Mouse (Mus musculus): ENCODE results near the gene Pax6. TPM values are rescaled to one million over a fixed set of nuclear protein-coding genes. Genes with fewer than 3 reads are reported as not detected.

Gene Pax6
- polyA plus RNA-seq, 1 experiment from 2014 or later = 0.54 TPM

GRCm38 (mm10) chr2:105665491-105666250, 3.0 kb upstream of the Pax6 start:
- Histone ChIP-seq H3K36me3 (no peaks in the 10 kb centered on the region), H3K27me3 (ENCODE audit: insufficient read depth, poor library complexity, severe bottlenecking) (peaks cover 100% of the 10 kb centered on the region), H3K9me3 (no peaks in the 10 kb centered on the region), H3K27ac (no peak overlapping the region), H3K4me1 (peaks cover 32% of the 10 kb centered on the region), H3K4me3 (no peak overlapping the region)
- 15% methylated on average over 5 of the region's 5 CpGs for WGBS
- no peak for DNase-seq (ENCODE audit: low spot score)

GRCm38 (mm10) chr2:105666331-105666730, 2.4 kb upstream of the Pax6 start:
- Histone ChIP-seq H3K9me3 (no peaks in the 10 kb centered on the region), H3K27me3 (ENCODE audit: insufficient read depth, poor library complexity, severe bottlenecking) (peaks cover 100% of the 10 kb centered on the region), H3K4me3 (no peak overlapping the region), H3K36me3 (no peaks in the 10 kb centered on the region), H3K4me1 (peaks cover 28% of the 10 kb centered on the region), H3K27ac (no peak overlapping the region)
- WGBS = 2% methylated on average over 6 of the region's 6 CpGs
- DNase-seq (ENCODE audit: low spot score) = no peak

GRCm38 (mm10) chr2:105666763-105667625, 1.7 kb upstream of the Pax6 start:
- Histone ChIP-seq H3K4me3 (no peak overlapping the region), H3K27me3 (ENCODE audit: insufficient read depth, poor library complexity, severe bottlenecking) (peaks cover 100% of the 10 kb centered on the region), H3K4me1 (peaks cover 28% of the 10 kb centered on the region), H3K27ac (no peak overlapping the region), H3K9me3 (no peaks in the 10 kb centered on the region), H3K36me3 (no peaks in the 10 kb centered on the region)
- DNase-seq (ENCODE audit: low spot score) = no peak
- WGBS = under 1% methylated on average over 41 of the region's 41 CpGs

- Histone ChIP-seq H3K27me3 (ENCODE audit: insufficient read depth, poor library complexity, severe bottlenecking) (peaks cover 100% of the 10 kb centered on the region), H3K9me3 (no peaks in the 10 kb centered on the region), H3K4me1 (peaks cover 28% of the 10 kb centered on the region), H3K4me3 (no peak overlapping the region), H3K27ac (no peak overlapping the region), H3K36me3 (no peaks in the 10 kb centered on the region)
- 1% methylated on average over 11 of the region's 11 CpGs for WGBS
- no peak for DNase-seq (ENCODE audit: low spot score)
Observed at GRCm38 (mm10) chr2:105667626-105667950, 1.1 kb upstream of the Pax6 start.

GRCm38 (mm10) chr2:105669371-105669861, 716 bp downstream of the Pax6 start:
- H3K9me3 ChIP-seq = no peaks in the 10 kb centered on the region
- no peak for DNase-seq (ENCODE audit: low spot score)
- peaks cover 100% of the 10 kb centered on the region for H3K27me3 ChIP-seq (ENCODE audit: insufficient read depth, poor library complexity, severe bottlenecking)
- H3K36me3 ChIP-seq = no peaks in the 10 kb centered on the region
- H3K4me3 ChIP-seq = peak overlapping the region; percentile 33; the same call in 1 of the 2 replicates
- WGBS = under 1% methylated on average over 35 of the region's 35 CpGs
- peaks cover 34% of the 10 kb centered on the region for H3K4me1 ChIP-seq
- no peak overlapping the region for H3K27ac ChIP-seq

GRCm38 (mm10) chr2:105669881-105670730, 1.4 kb downstream of the Pax6 start:
- WGBS = 2% methylated on average over 29 of the region's 29 CpGs
- peaks cover 40% of the 10 kb centered on the region for H3K4me1 ChIP-seq

GRCm38 (mm10) chr2:105670731-105671095, 2.0 kb downstream of the Pax6 start:
- no peak for DNase-seq (ENCODE audit: low spot score)
- under 1% methylated on average over 6 of the region's 6 CpGs for WGBS
- H3K36me3 ChIP-seq = no peaks in the 10 kb centered on the region
- no peak overlapping the region for H3K27ac ChIP-seq
- H3K4me1 ChIP-seq = peaks cover 44% of the 10 kb centered on the region
- no peaks in the 10 kb centered on the region for H3K9me3 ChIP-seq
- peaks cover 100% of the 10 kb centered on the region for H3K27me3 ChIP-seq (ENCODE audit: insufficient read depth, poor library complexity, severe bottlenecking)
- no peak overlapping the region for H3K4me3 ChIP-seq

More at GRCm38 (mm10) chr2:105669881-105670730, 1.4 kb downstream of the Pax6 start:
- H3K27ac ChIP-seq = no peak overlapping the region
- H3K36me3 ChIP-seq = no peaks in the 10 kb centered on the region
- H3K9me3 ChIP-seq = no peaks in the 10 kb centered on the region
- H3K4me3 ChIP-seq = no peak overlapping the region
- H3K27me3 ChIP-seq (ENCODE audit: insufficient read depth, poor library complexity, severe bottlenecking) = peaks cover 100% of the 10 kb centered on the region
- DNase-seq (ENCODE audit: low spot score) = no peak

- Histone ChIP-seq H3K4me3 (no peak overlapping the region), H3K27me3 (ENCODE audit: insufficient read depth, poor library complexity, severe bottlenecking) (peaks cover 99% of the 10 kb centered on the region), H3K4me1 (peaks cover 50% of the 10 kb centered on the region), H3K27ac (no peak overlapping the region), H3K9me3 (no peaks in the 10 kb centered on the region), H3K36me3 (no peaks in the 10 kb centered on the region)
- WGBS = 2% methylated on average over 9 of the region's 9 CpGs
- DNase-seq (ENCODE audit: low spot score) = no peak
Observed at GRCm38 (mm10) chr2:105671116-105671797, 2.6 kb downstream of the Pax6 start.

GRCm38 (mm10) chr2:105671798-105672595, 3.3 kb downstream of the Pax6 start:
- no peak for DNase-seq (ENCODE audit: low spot score)
- peak overlapping the region; percentile 13; the same call in 1 of the 2 replicates for H3K4me3 ChIP-seq
- under 1% methylated on average over 25 of the region's 25 CpGs for WGBS

GRCm38 (mm10) chr2:105672596-105672960, 3.9 kb downstream of the Pax6 start:
- 1% methylated on average over 16 of the region's 16 CpGs for WGBS
- Histone ChIP-seq H3K9me3 (no peaks in the 10 kb centered on the region), H3K27me3 (ENCODE audit: insufficient read depth, poor library complexity, severe bottlenecking) (peaks cover 99% of the 10 kb centered on the region), H3K36me3 (no peaks in the 10 kb centered on the region), H3K27ac (no peak overlapping the region), H3K4me1 (peaks cover 45% of the 10 kb centered on the region), H3K4me3 (peak overlapping the region; percentile 13; the same call in 1 of the 2 replicates)
- no peak for DNase-seq (ENCODE audit: low spot score)

More at GRCm38 (mm10) chr2:105671798-105672595, 3.3 kb downstream of the Pax6 start:
- H3K9me3 ChIP-seq = no peaks in the 10 kb centered on the region
- H3K4me1 ChIP-seq = peaks cover 50% of the 10 kb centered on the region
- no peak overlapping the region for H3K27ac ChIP-seq
- no peaks in the 10 kb centered on the region for H3K36me3 ChIP-seq
- H3K27me3 ChIP-seq (ENCODE audit: insufficient read depth, poor library complexity, severe bottlenecking) = peaks cover 99% of the 10 kb centered on the region

- peaks cover 99% of the 10 kb centered on the region for H3K27me3 ChIP-seq (ENCODE audit: insufficient read depth, poor library complexity, severe bottlenecking)
- DNase-seq (ENCODE audit: low spot score) = no peak
- under 1% methylated on average over 6 of the region's 6 CpGs for WGBS
- H3K4me1 ChIP-seq = peaks cover 43% of the 10 kb centered on the region
- H3K4me3 ChIP-seq = no peak overlapping the region
- no peak overlapping the region for H3K27ac ChIP-seq
- H3K9me3 ChIP-seq = no peaks in the 10 kb centered on the region
- no peaks in the 10 kb centered on the region for H3K36me3 ChIP-seq
Observed at GRCm38 (mm10) chr2:105673054-105673453, 4.4 kb downstream of the Pax6 start.
